Mouse (Mus musculus) neural tube, embryonic 11.5 days (tissue): Measurements from ENCODE around the gene Plod1. TPM values are rescaled to one million over a fixed set of nuclear protein-coding genes. Genes with fewer than 3 reads are reported as not detected.

Experiments used
- ATAC-seq: fragments of 200-750 bp; cut with Nextera tagmentation; 2 replicates; pipeline ENCODE4 v1.8.0; 2017; ENCODE audit warnings: moderate number of reproducible peaks, mild to moderate bottlenecking, moderate TSS enrichment, moderate library complexity; ENCODE audit not compliant: insufficient read depth, low FRiP score, low TSS enrichment
- DNase-seq: peaks from one replicate; pipeline ENCODE4 v3.0.0-alpha.2; 2015; ENCODE audit warnings: low spot score
- H3K27ac ChIP-seq: fragments of 300-500 bp; sonication (generic); 2 replicates; pipeline ENCODE4 v1.5.1; 2014; ENCODE audit warnings: low read depth, mild to moderate bottlenecking, low read length
- H3K27me3 ChIP-seq: fragments of 300-500 bp; sonication (generic); 2 replicates; pipeline ENCODE4 v1.6.1; 2014; ENCODE audit warnings: mild to moderate bottlenecking, low read length, mixed read lengths; ENCODE audit not compliant: control insufficient read depth, insufficient read depth
- H3K36me3 ChIP-seq: fragments of 300-500 bp; sonication (generic); 2 replicates; pipeline ENCODE4 v1.6.1; 2014; ENCODE audit warnings: mild to moderate bottlenecking, low read length, moderate library complexity, mixed read lengths; ENCODE audit not compliant: control insufficient read depth, insufficient read depth
- H3K4me1 ChIP-seq: fragments of 300-500 bp; sonication (generic); 2 replicates; pipeline ENCODE4 v1.6.1; 2014; ENCODE audit warnings: low read length, mixed read lengths; ENCODE audit not compliant: control insufficient read depth, insufficient read depth
- H3K4me2 ChIP-seq: fragments of 300-500 bp; sonication (generic); 2 replicates; pipeline ENCODE4 v1.6.1; 2014; ENCODE audit warnings: low read depth, mild to moderate bottlenecking, moderate library complexity
- H3K4me3 ChIP-seq: fragments of 300-500 bp; sonication (generic); 2 replicates; pipeline ENCODE4 v1.5.1; 2014; ENCODE audit warnings: low read depth, low read length
- H3K9ac ChIP-seq: fragments of 300-500 bp; sonication (generic); 2 replicates; pipeline ENCODE4 v1.6.1; 2014; ENCODE audit warnings: mild to moderate bottlenecking, low read length
- H3K9me3 ChIP-seq: fragments of 300-500 bp; sonication (generic); 2 replicates; pipeline ENCODE4 v1.6.1; 2016; ENCODE audit warnings: low read length; ENCODE audit not compliant: control insufficient read depth
- WGBS: fragments of 180-500 bp; shearing (Covaris S2); extraction: QIAGEN DNeasy Blood & Tissue Kit; methylation state at CpG from one replicate; pipeline ENCODE4 v1.1.7; 2014; 5-methylcytosine and 5-hydroxymethylcytosine counted together
- polyA plus RNA-seq: library from polyadenylated mRNA; unstranded; fragments of >200 nt; fragmentation: Nextera tagmentation; extraction: Ambion mirVana; gene quantifications from 2 replicates; pipeline ENCODE4 v1.2.1, GENCODE M21; 2014

The Plod1 gene
- 33.2 and 35.2 TPM in 2 replicates for polyA plus RNA-seq

DNA sequence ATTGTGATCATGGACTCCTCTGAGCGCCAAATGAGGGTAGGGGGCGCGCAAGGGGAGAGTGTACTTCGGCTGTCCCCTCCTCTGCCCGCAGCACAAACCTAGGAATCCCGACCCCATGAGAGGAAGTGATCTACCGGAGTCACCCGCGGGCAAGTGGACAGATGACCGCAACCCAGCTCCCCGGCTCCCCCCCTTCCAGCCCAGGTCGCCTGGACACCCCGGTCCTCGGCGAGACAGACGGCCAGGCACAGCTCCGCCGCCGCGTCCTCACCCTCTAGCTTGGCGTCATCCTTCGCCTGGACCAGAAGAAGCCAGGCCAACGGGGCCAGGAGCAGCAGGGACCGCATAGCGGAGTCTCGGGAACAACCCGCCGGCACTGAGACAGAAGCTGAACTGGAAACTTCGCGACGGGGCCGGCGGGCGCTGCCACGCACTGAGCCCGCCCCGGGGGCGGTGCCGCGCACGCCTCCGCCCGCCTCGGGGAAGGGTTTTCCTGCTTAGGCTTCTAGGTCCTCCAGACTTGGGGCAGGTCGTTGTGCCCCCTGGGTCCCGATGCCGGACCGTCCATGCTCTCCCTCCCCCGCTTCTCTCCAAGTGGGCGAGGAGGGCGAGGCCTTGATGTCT, at the start of gene Plod1:
TSS of gene Plod1 (minus strand) at position 437 of the 624 bp plus-strand sequence.
- DNase-seq = peak; percentile 80
- Histone ChIP-seq H3K36me3 (no peaks in the 10 kb centered on the region), H3K4me1 (peaks cover 1% of the 10 kb centered on the region), H3K27me3 (no peaks in the 10 kb centered on the region), H3K9ac (peak within 1 kb of the TSS; percentile 78), H3K9me3 (no peaks in the 10 kb centered on the region), H3K27ac (0 out of 2 replicates have a peak within 1 kb of the TSS, but pooled peaks have one; percentile 34), H3K4me3 (peak within 1 kb of the TSS; percentile 62), H3K4me2 (peak within 1 kb of the TSS; percentile 89)
- peak; percentile 48 for ATAC-seq
- under 1% methylated on average over 45 of the region's 51 CpGs for WGBS

DNA sequence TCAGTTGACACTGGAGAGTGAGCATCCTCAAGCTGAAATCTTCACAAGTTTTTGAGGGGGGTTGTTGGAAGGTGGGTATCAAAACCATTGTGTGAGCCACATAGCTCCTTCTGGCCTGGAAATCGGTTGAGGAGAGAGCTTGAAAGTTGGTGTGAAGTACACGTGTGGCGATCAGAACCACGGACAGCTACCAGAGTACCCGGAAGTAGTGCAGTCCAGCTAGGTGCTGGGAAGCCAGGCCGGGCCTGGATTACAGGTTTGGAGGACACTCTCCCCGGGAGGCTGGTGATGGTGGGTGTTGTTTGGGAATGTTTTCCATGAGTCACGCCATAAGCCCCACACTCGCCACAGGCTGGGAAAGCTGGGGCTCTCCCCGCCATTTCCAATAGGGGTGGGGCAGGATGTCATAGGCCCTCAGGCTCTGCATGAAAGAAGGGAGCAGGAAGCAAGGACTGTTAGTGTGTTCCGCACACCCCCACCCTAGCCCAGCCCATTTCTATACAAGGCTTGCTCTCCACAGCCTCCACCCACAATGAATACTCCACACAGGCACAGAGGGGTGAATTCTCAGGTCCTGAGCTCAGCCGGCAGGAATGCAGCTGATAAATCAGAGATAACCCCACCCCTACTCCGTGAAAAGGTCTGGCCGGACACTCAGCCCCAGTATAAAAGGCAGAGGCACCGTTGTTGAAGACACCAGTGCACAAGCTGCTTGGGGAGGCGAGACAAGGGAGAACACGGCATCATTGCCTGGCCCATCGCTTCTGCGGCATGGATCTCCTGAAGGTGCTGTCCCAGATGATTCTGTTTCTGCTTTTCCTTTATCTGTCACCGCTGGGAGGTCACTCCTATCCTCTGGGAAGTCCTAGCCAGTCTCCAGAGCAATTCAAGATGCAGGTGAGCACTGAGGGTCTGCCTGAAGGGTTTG, 48.9 kb upstream of the Plod1 start, which contains the start of gene Nppb:
TSS of gene Nppb (plus strand) at position 584 of the 928 bp plus-strand sequence.
- ATAC-seq = no peak
- Histone ChIP-seq H3K4me3 (no peak within 1 kb of the TSS), H3K4me1 (no peaks in the 10 kb centered on the region), H3K27me3 (no peaks in the 10 kb centered on the region), H3K9ac (no peak within 1 kb of the TSS), H3K36me3 (no peaks in the 10 kb centered on the region), H3K27ac (no peak within 1 kb of the TSS), H3K4me2 (no peak within 1 kb of the TSS), H3K9me3 (no peaks in the 10 kb centered on the region)
- peak; percentile 45 for DNase-seq
- 39% methylated on average over 20 of the region's 20 CpGs for WGBS

DNA sequence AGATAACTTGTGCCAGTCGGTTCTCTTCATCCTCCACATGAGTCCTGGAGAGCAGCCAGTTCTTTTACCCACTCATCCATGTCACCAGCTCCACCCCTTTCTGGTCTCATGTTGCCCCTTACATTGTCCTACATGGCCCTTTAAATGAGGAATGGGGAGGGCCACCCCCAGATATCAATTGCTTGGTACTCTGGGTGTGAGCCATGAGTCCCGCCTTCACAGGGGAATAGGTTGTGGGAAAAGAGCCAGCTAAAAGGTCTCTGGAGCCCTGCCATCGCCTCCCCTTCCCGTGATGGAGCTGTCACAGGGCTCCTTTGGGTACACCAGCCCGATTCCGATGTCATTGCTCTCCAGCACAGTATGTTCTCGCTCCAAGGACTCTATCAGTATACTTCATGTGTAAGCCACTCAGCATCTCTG, 42.9 kb upstream of the Plod1 start:
- Histone ChIP-seq H3K9ac (no peak overlapping the region), H3K27me3 (no peaks in the 10 kb centered on the region), H3K27ac (no peak overlapping the region), H3K9me3 (no peaks in the 10 kb centered on the region), H3K4me3 (no peak overlapping the region), H3K4me2 (no peak overlapping the region), H3K4me1 (no peaks in the 10 kb centered on the region), H3K36me3 (no peaks in the 10 kb centered on the region)
- 74% methylated on average over 7 of the region's 7 CpGs for WGBS
- no peak for ATAC-seq
- DNase-seq = no peak

DNA sequence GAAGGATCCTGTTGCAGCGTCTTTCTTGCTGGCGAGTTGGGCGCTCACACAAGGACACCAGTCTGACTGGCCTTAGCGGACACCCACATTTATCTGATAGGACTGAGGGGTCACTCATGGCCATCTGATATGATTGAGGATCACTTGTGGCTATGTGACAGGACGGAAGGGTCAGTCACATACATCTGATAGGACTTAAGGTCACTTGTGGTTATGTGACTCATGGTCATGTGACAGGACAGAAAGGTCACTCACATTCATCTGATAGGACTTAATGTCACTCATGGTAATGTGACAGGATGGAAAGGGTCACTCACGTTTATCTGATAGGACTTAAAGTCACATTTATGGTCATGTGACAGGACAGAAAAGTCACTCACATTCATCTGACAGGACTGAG, 41.8 kb upstream of the Plod1 start:
- Histone ChIP-seq H3K36me3 (no peaks in the 10 kb centered on the region), H3K27me3 (no peaks in the 10 kb centered on the region), H3K4me2 (no peak overlapping the region), H3K9ac (no peak overlapping the region), H3K4me1 (no peaks in the 10 kb centered on the region), H3K9me3 (no peaks in the 10 kb centered on the region), H3K27ac (no peak overlapping the region), H3K4me3 (no peak overlapping the region)
- ATAC-seq (no peak), DNase-seq (no peak)
- WGBS = 90% methylated on average over 6 of the region's 6 CpGs

DNA sequence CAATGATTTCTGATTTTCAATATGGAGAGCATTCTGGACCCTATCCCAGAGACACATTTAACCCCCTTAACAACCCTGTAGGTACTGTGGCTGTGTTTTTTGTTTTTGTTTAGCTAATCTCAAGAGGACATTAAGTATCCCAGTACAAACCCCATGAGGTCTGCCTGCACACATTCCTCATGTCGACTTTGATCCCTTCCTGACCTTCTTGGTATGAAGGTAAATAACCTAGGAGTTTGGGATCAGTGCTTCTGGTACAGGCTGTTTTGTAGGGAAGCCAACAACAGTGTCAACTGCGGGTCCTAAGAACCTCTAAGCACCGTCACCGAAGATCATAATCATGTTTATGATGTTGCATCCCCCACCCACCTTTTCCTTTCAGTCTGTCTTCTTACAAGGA, 41.2 kb upstream of the Plod1 start:
- Histone ChIP-seq H3K27ac (no peak overlapping the region), H3K9ac (no peak overlapping the region), H3K4me3 (no peak overlapping the region), H3K27me3 (no peaks in the 10 kb centered on the region), H3K9me3 (no peaks in the 10 kb centered on the region), H3K4me1 (no peaks in the 10 kb centered on the region), H3K4me2 (no peak overlapping the region), H3K36me3 (no peaks in the 10 kb centered on the region)
- DNase-seq (no peak), ATAC-seq (no peak)
- 74% methylated on average over 4 of the region's 4 CpGs for WGBS

DNA sequence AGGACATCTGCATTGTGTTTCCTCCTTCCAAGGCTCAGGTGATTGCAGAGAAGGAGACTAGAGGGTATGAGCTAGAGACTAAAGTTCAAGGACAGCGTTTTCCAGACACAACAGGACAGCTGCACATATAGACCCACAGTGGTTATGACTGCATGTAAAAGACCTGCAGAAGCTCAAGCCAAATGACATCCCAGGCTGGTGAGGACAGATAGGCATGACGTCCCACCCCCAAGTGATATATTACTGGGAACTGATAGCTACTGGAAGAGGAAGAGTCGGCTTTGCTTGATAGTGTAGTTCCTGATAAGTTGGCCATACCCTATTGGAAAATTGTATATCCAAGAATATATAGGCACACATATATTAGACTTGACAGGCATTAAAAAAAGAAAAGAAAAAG, 39.7 kb upstream of the Plod1 start:
- no peaks in the 10 kb centered on the region for H3K9me3 ChIP-seq
- no peak overlapping the region for H3K27ac ChIP-seq
- no peaks in the 10 kb centered on the region for H3K27me3 ChIP-seq
- 77% methylated on average over 3 of the region's 3 CpGs for WGBS
- no peak overlapping the region for H3K4me2 ChIP-seq
- no peaks in the 10 kb centered on the region for H3K4me1 ChIP-seq
- H3K36me3 ChIP-seq = no peaks in the 10 kb centered on the region
- ATAC-seq (no peak), DNase-seq (no peak)
- H3K4me3 ChIP-seq = no peak overlapping the region
- no peak overlapping the region for H3K9ac ChIP-seq

DNA sequence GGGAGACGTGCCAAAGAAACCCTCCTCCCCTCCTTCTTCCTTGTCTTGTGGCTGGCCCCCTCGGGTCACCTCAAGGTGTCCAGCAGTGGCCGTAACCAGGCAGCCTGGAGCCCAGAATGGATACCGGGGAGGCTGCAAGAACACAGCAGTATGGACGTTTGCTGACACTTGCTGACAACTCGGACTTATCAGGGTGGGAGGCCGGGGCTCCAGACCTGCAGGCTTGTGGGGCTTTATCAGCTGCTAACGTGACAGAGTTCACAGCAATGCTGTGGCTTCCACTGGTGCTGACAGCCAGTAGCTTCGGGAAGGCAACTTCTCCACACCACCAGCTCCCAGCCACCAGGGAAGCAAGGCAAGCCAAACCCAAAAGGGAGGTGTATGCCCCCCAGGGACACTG, 32.8 kb upstream of the Plod1 start:
- Histone ChIP-seq H3K4me1 (no peaks in the 10 kb centered on the region), H3K9me3 (no peaks in the 10 kb centered on the region), H3K27me3 (no peaks in the 10 kb centered on the region), H3K27ac (no peak overlapping the region), H3K9ac (no peak overlapping the region), H3K4me3 (no peak overlapping the region), H3K36me3 (no peaks in the 10 kb centered on the region), H3K4me2 (no peak overlapping the region)
- 64% methylated on average over 9 of the region's 9 CpGs for WGBS
- ATAC-seq (no peak), DNase-seq (no peak)

DNA sequence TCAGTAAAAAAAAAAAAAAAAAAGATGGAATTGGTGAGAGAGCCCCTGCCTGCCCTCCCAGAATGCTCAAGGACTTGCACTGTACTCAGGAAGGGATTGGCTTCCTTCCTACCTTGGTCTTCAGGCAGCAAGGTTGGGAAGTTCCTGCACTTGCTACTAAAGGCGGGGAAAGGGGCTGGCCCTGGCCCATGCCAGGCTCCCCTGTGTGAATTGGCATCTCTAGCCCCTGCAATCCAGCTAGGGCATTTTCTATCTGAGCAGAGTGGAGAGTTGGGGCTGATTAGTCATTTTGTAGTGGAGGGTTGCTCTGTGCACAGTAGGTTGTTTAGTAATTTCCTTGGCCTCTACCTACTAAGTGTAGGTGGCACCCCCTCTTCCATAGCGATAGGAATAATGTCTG, 32.2 kb upstream of the Plod1 start:
- no peaks in the 10 kb centered on the region for H3K27me3 ChIP-seq
- 78% methylated on average over 2 of the region's 2 CpGs for WGBS
- no peak overlapping the region for H3K9ac ChIP-seq
- H3K4me2 ChIP-seq = no peak overlapping the region
- H3K27ac ChIP-seq = no peak overlapping the region
- H3K4me1 ChIP-seq = no peaks in the 10 kb centered on the region
- no peaks in the 10 kb centered on the region for H3K9me3 ChIP-seq
- DNase-seq (no peak), ATAC-seq (no peak)
- H3K36me3 ChIP-seq = no peaks in the 10 kb centered on the region
- H3K4me3 ChIP-seq = no peak overlapping the region
